Mouse (Mus musculus) liver, adult 10 weeks (tissue): Measurements from ENCODE around the gene Aplf. TPM values are rescaled to one million over a fixed set of nuclear protein-coding genes. Genes with fewer than 3 reads are reported as not detected.

ENCODE experiments used
- polyA plus RNA-seq: library from polyadenylated mRNA; stranded (reverse); fragments of 350-450 nt; fragmentation: Illumina TruSeq; extraction: RNeasy Lipid Tissue Mini Kit (QIAGEN cat#74804); gene quantifications from one replicate; pipeline ENCODE4 v1.2.3, GENCODE M21; 2014; ENCODE audit warnings: low read depth, low replicate concordance

The Aplf gene
- polyA plus RNA-seq = 3.0 TPM

DNA sequence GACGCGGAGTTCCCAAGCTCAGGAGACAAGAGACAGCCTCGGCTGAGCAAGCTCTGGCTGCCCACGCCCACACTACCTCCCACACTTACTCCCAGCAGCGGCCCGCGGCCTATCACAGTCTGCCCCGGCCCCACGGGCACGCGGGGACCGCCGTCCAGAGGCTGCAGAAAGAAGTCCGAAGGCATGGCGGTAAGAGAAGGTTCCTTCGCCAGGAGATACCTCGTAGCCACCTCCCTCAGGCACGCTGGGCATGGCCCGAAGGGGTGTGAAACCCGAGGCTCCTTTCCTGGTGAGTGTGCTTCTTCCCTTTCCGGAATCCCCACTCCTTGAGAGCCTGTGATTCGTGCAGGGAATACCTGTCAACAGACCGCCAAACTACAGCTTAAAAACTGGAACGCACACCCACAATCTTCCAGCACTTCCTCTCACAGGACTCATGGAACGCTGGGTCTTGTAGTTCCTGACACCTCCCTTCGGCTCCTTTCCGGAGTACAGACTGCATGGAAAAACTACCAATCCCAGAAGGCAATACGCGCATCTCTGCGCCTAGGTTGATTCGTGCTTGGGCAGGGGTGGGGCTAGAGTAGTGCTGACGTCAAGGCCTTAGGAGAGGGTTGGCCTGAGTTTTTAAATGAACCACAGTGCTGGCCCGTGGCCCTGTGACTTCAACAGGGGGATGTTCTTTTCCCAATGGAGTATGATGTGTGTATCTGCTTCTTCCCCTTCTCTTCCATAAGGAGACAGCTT, at the start of gene Aplf:
TSS of gene Aplf (minus strand) at position 423 of the 747 bp plus-strand sequence.

GRCm38 (mm10) chr6:87590394-87591281, 81.4 kb downstream of the Aplf start, which contains the start of gene Prokr1:
TSS of gene Prokr1 (minus strand) at chr6:87590743.

Other genes with a start within 250 kb of the Aplf start
- 4.3 TPM for gene Bmp10, start 243.2 kb downstream of the Aplf start, polyA plus RNA-seq
- 0.48 TPM for gene Arhgap25, start 138.9 kb downstream of the Aplf start, polyA plus RNA-seq
- gene Prokr1, start 81.5 kb downstream of the Aplf start, polyA plus RNA-seq = not detected
- not detected for gene Efcc1, start 58.7 kb upstream of the Aplf start, polyA plus RNA-seq
- not detected for gene Gp9, start 105.9 kb upstream of the Aplf start, polyA plus RNA-seq
- 26.8 TPM for gene Rab43, start 140.0 kb upstream of the Aplf start, polyA plus RNA-seq
- gene Gm45140, start 163.6 kb upstream of the Aplf start, polyA plus RNA-seq = 2.6 TPM
- 12.2 TPM for gene Isy1, start 166.6 kb upstream of the Aplf start, polyA plus RNA-seq
- gene Cnbp, start 178.9 kb upstream of the Aplf start, polyA plus RNA-seq = 550 TPM
- gene Copg1, start 215.6 kb upstream of the Aplf start, polyA plus RNA-seq = 15.0 TPM
- 5.2 TPM for gene Hmces, start 241.7 kb upstream of the Aplf start, polyA plus RNA-seq